Mouse (Mus musculus) cortical plate, adult 2 months (tissue): ENCODE results near the gene Tbc1d23. TPM values are rescaled to one million over a fixed set of nuclear protein-coding genes. Genes with fewer than 3 reads are reported as not detected.
"Not testable (repeated sequence)": the region's sequence is repeated elsewhere in the genome, so short reads cannot be mapped to it uniquely, and the experiment has no call there.

ENCODE experiments used
- H3K27ac ChIP-seq: fragments of 200-500 bp; 2 replicates; pipeline ENCODE4 v1.5.1; 2012; ENCODE audit warnings: low read length, control low read depth, inconsistent platforms; ENCODE audit not compliant: insufficient read depth
- H3K4me1 ChIP-seq: fragments of 200-500 bp; 2 replicates; pipeline ENCODE4 v1.6.1; 2011; ENCODE audit warnings: low read length; ENCODE audit not compliant: control insufficient read depth, insufficient read depth
- H3K4me3 ChIP-seq: fragments of 200-500 bp; 2 replicates; pipeline ENCODE4 v1.5.1; 2011; ENCODE audit warnings: mild to moderate bottlenecking, low read length, control low read depth; ENCODE audit not compliant: insufficient read depth
- CTCF ChIP-seq: fragments of 200-500 bp; IDR thresholded peaks from 2 replicates; pipeline ENCODE4 v1.5.1; 2011; ENCODE audit warnings: mild to moderate bottlenecking, control low read depth, low read length; ENCODE audit not compliant: insufficient read depth; ENCODE audit errors: extremely low read depth
- POLR2A ChIP-seq: fragments of 200-500 bp; IDR thresholded peaks from 2 replicates; pipeline ENCODE4 v1.6.1; 2011; ENCODE audit warnings: mild to moderate bottlenecking, low read length, control low read depth; ENCODE audit not compliant: insufficient read depth; ENCODE audit errors: extremely low read depth
- polyA plus RNA-seq: library from polyadenylated mRNA; depleted of rRNA; stranded (reverse); fragments of >200 nt; gene quantifications from 2 replicates; pipeline ENCODE4 v1.2.3, GENCODE M21; 2012

The Tbc1d23 gene
- polyA plus RNA-seq, 1 experiment = 40.9 TPM

DNA sequence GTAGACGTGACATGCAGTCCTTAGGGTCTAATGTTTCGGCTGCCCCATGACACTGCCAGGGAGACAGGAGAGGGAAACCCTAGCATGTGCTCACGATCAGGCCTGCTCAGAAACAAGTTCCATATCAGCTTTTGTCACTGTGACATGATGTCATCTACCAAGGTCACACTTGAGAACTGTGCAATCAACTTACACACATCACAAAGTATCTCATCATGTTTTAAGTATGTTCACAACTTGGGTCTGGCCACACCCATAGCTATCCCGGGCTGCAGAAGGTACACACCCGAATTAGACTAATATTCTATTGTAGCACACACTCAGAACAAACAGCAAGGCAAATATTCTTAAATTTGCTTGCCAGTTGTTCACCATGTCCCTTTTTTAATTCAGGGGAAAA is 49.3 kb downstream of the Tbc1d23 start:
- H3K4me3 ChIP-seq = no peak overlapping the region
- TF ChIP-seq POLR2A = no peak
- no peak for TF ChIP-seq CTCF
- H3K4me1 ChIP-seq = no peaks in the 10 kb centered on the region
- H3K27ac ChIP-seq = no peak overlapping the region

GRCm38 (mm10) chr16:57181180-57181579 is 50.1 kb downstream of the Tbc1d23 start:
- TF ChIP-seq CTCF (no peak), POLR2A (no peak)
- H3K27ac ChIP-seq = no peak overlapping the region
- no peak overlapping the region for H3K4me3 ChIP-seq
- H3K4me1 ChIP-seq = no peaks in the 10 kb centered on the region

GRCm38 (mm10) chr16:57177664-57178063 is 53.6 kb downstream of the Tbc1d23 start:
- no peak overlapping the region for H3K4me3 ChIP-seq
- no peaks in the 10 kb centered on the region for H3K4me1 ChIP-seq
- TF ChIP-seq CTCF (no peak), POLR2A (no peak)
- H3K27ac ChIP-seq = no peak overlapping the region

- Histone ChIP-seq H3K27ac (no peak overlapping the region), H3K4me1 (no peaks in the 10 kb centered on the region), H3K4me3 (no peak overlapping the region)
- no peak for TF ChIP-seq POLR2A
- TF ChIP-seq CTCF = peak; percentile 61
These were observed 54.0 kb downstream of the Tbc1d23 start for GRCm38 (mm10) chr16:57177254-57177653.

GRCm38 (mm10) chr16:57176276-57176675 is 55.0 kb downstream of the Tbc1d23 start:
- H3K27ac ChIP-seq = no peak overlapping the region
- H3K4me1 ChIP-seq = no peaks in the 10 kb centered on the region; the same call in 1 of the 2 replicates
- no peak for TF ChIP-seq POLR2A
- H3K4me3 ChIP-seq = no peak overlapping the region

DNA sequence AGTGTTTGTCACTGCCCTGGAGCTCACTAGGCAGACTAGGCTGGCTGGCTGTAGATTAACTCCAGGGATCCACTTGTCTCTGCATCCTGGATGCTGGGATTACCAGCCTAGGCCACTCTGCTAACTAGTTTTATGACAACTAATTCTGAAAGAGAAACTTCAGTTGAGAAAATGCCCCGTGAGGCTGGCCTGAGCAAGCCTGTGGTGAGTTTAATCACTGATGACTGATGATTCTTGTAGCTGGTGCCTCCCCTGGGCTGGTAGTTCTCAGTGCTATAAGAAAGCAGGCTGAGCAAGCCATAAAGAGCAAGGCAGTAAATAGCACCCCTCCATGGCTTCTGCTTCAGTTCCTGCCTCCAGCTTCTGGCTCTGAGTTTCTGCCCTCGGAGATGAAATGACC is 55.6 kb downstream of the Tbc1d23 start:
- TF ChIP-seq POLR2A (no peak), CTCF (no peak)
- Histone ChIP-seq H3K4me3 (no peak overlapping the region), H3K27ac (no peak overlapping the region), H3K4me1 (no peaks in the 10 kb centered on the region; the same call in 1 of the 2 replicates)

DNA sequence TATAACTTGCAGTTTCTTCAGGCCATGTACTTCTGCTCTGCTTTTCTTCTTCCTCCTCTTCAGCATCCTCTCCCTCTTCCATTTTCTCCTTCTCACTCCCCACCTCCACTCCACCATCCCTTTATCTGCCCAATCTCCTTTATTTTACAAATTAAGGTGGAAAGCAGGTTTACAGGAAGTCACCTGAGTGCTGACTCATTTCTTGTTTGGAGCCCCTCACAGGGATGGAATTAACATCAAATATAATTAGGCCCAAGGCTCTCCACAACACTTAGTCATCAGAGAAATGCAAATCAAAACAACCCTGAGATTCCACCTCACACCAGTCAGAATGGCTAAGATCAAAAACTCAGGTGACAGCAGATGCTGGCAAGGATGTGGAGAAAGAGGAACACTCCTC is 56.8 kb downstream of the Tbc1d23 start:
- H3K27ac ChIP-seq, H3K4me3 ChIP-seq, H3K4me1 ChIP-seq: not testable (repeated sequence)

DNA sequence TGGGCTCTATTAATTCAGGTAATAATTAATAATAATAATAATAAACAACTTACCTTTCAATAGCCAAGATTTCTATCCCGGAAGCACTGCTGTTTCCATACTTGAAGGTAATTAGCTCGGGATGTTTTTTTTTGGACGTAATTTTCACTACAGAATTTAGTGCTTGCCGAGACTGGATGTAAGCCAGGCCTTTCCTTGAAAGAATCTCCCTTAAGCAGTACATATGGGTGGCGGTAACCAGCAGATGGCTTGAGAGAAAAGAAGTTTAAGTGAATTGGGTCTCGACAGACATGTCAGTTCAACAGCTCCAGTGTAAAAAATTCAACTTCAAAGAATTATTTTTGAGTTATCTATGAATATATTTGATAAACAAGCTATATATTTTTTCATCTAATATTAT is 59.7 kb downstream of the Tbc1d23 start:
- TF ChIP-seq CTCF = no peak
- TF ChIP-seq POLR2A = no peak
- peaks cover 1% of the 10 kb centered on the region; the same call in 1 of the 2 replicates for H3K4me1 ChIP-seq
- H3K27ac ChIP-seq = no peak overlapping the region
- H3K4me3 ChIP-seq = no peak overlapping the region

GRCm38 (mm10) chr16:57171161-57171560 is 60.1 kb downstream of the Tbc1d23 start:
- H3K27ac ChIP-seq = no peak overlapping the region
- peaks cover 1% of the 10 kb centered on the region; the same call in 1 of the 2 replicates for H3K4me1 ChIP-seq
- no peak for TF ChIP-seq CTCF
- TF ChIP-seq POLR2A = no peak
- no peak overlapping the region for H3K4me3 ChIP-seq

DNA sequence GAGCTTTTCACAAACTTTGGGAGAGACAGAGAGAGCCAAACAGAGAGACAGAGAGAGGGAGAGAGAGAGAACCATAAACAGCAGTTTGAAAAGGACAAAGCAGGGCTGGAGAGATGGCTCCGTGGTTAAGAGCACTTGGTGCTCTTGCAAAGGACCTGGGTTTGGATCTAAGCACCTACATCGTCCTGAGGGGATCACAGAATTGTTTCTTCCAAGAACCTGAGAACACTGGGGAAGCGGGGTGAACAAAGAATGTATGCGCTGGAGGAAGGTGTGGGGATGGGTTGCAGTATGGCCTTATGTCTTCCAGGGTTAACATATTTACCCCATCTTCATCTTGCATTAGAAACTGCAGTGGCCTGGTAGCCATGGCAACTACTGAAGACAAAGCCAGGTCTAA is 63.1 kb downstream of the Tbc1d23 start:
- peaks cover 1% of the 10 kb centered on the region; the same call in 1 of the 2 replicates for H3K4me1 ChIP-seq
- no peak overlapping the region for H3K27ac ChIP-seq
- H3K4me3 ChIP-seq = no peak overlapping the region
- no peak for TF ChIP-seq POLR2A
- TF ChIP-seq CTCF = no peak

GRCm38 (mm10) chr16:57167514-57167912 is 63.8 kb downstream of the Tbc1d23 start:
- peaks cover 1% of the 10 kb centered on the region; the same call in 1 of the 2 replicates for H3K4me1 ChIP-seq
- H3K4me3 ChIP-seq = peak overlapping the region; percentile 78
- H3K27ac ChIP-seq = no peak overlapping the region
- TF ChIP-seq POLR2A (0 out of 2 replicates have a peak, but pooled peaks have one; percentile 4), CTCF (no peak)
